Mouse (Mus musculus): ENCODE measurements around the gene Tmprss3.

The Tmprss3 gene

DNA sequence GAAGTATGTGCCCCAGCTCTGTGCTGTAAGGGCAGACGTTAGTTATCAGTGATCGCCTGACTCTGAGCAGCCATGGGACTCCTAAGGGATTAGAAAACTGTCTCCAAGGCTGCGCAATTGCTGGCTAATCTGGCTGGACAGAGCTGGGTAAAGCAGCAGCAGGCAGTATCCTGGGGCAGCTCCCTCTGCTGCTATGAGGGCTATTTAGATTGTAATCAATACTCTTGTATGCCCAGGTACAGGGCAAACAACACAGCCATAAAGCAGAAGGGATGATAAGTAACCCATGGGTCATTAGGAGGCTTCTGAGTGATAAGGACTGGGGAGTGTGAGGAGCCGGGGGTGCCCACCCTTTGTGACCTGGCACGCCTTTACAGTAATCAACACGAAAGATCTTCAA is 63.9 kb downstream of the Tmprss3 start:
- DNase-seq, result no peak

DNA sequence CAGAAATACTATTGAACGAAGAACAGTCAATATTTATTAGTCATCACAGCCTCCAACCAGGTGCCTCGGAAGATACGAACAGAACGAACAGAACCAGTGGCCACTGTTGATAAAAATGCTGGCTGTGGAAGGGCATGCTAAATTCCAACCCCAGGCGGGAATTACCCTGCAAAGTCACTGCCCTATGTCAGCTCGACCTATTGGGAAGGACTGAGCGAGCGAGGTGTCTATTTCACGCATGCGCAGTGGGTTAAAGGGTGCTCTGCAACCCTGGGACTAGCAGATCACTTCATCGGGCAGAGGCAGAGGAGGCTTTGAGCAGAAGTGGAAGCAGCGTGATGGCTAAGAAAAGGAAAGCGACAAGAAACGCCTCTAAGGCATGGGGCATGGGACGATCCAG is 65.0 kb downstream of the Tmprss3 start:
- no peak for DNase-seq

DNA sequence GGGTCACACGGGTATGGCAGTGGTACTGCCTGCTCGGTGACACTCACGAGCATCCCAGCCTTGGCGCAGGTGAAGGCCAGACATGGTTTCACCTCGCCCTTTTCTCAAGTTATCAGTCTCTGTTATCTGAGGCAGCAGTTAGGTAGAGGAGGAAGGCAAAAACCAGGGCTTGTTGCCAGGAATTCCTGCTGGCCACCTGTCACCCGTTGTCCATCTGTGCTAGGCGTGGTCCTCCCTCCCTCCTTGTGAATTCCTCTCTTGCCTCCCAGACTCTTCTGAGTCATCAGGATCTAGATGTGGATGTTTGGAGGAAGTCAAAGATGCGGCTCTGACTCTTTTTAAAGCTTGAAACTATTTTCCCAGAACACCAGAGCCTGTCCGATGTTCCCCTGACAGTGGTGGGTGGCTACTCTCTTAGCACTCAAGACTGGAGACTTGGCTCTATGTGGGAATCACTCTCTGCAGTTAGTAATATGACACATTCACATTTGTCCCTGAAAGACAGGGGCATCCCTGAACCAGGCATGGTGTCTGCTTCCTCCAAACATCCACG is 67.4 kb downstream of the Tmprss3 start:
- no peak for DNase-seq

DNA sequence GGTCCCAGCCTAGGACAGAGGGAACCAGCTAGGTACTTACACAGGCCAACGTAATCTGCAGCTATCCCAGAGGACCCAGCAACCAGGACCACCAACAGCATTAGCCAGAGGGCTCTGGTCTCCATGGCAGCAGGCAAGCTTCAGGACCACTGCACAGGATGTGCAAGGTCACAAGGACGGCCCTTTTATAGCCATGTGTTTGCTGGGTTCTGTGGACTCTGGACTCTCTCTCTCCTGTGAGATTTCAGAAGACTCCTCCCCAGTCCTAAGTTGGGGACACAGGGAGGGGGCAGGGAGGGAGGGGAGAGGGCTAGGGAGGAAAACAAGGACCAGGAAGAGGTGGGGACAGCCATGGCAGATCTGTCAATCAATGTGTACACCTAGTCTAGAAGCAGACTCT is 69.3 kb downstream of the Tmprss3 start, which contains the start of gene Tff3:
Gene Tff3, minus strand, starts transcription at position 195 of the 400 bp plus-strand sequence.
- DNase-seq, result no peak

Data from kidney, postnatal 10 days (tissue).